Mouse (Mus musculus): ENCODE measurements around the gene Plk3. TPM values are rescaled to one million over a fixed set of nuclear protein-coding genes. Genes with fewer than 3 reads are reported as not detected.
A peak's percentile ranks its signal among the peaks of the same experiment; 100 is the strongest.

The Plk3 gene
- polyA plus RNA-seq, 1 experiment from 2014 or later = 3.8 TPM

- Histone ChIP-seq H3K27ac (ENCODE audit: low read length) (peak overlapping the region; percentile 66), H3K9ac (replicated peaks; ENCODE audit: low read depth, low read length) (no peak overlapping the region), H3K27me3 (ENCODE audit: control insufficient read depth, insufficient read depth, low read length) (no peaks in the 10 kb centered on the region), H3K36me3 (ENCODE audit: control insufficient read depth, insufficient read depth, low read length) (peaks cover under 1% of the 10 kb centered on the region; the same call in 1 of the 2 replicates), H3K4me2 (replicated peaks; ENCODE audit: low read depth, low read length) (no peak overlapping the region), H3K9me3 (ENCODE audit: control insufficient read depth, low read depth, low read length) (no peaks in the 10 kb centered on the region), H3K4me1 (ENCODE audit: control insufficient read depth, insufficient read depth, low read length) (peaks cover 16% of the 10 kb centered on the region), H3K4me3 (ENCODE audit: low read depth, low read length) (no peak overlapping the region)
- no peak for ATAC-seq (ENCODE audit: insufficient number of reproducible peaks, insufficient read depth, low FRiP score, low read depth)
- WGBS = 58% methylated on average over 3 of the region's 3 CpGs
These were observed 39.0 kb downstream of the Plk3 start for GRCm38 (mm10) chr4:117094626-117095361.

- Histone ChIP-seq H3K9ac (replicated peaks; ENCODE audit: low read depth, low read length) (no peak overlapping the region), H3K27me3 (ENCODE audit: control insufficient read depth, insufficient read depth, low read length) (no peaks in the 10 kb centered on the region), H3K27ac (ENCODE audit: low read length) (no peak overlapping the region; the same call in 1 of the 2 replicates), H3K4me1 (ENCODE audit: control insufficient read depth, insufficient read depth, low read length) (peaks cover 8% of the 10 kb centered on the region), H3K36me3 (ENCODE audit: control insufficient read depth, insufficient read depth, low read length) (peaks cover 10% of the 10 kb centered on the region), H3K9me3 (ENCODE audit: control insufficient read depth, low read depth, low read length) (no peaks in the 10 kb centered on the region), H3K4me2 (replicated peaks; ENCODE audit: low read depth, low read length) (no peak overlapping the region), H3K4me3 (ENCODE audit: low read depth, low read length) (no peak overlapping the region)
- ATAC-seq (ENCODE audit: insufficient number of reproducible peaks, insufficient read depth, low FRiP score, low read depth) = no peak
- 63% methylated on average over 7 of the region's 7 CpGs for WGBS
These were observed 43.2 kb downstream of the Plk3 start for GRCm38 (mm10) chr4:117090586-117090985.

- WGBS = 85% methylated on average over 7 of the region's 7 CpGs
- Histone ChIP-seq H3K4me3 (ENCODE audit: low read depth, low read length) (no peak overlapping the region), H3K9me3 (ENCODE audit: control insufficient read depth, low read depth, low read length) (no peaks in the 10 kb centered on the region), H3K36me3 (ENCODE audit: control insufficient read depth, insufficient read depth, low read length) (peaks cover 14% of the 10 kb centered on the region), H3K27me3 (ENCODE audit: control insufficient read depth, insufficient read depth, low read length) (no peaks in the 10 kb centered on the region), H3K27ac (ENCODE audit: low read length) (no peak overlapping the region), H3K9ac (replicated peaks; ENCODE audit: low read depth, low read length) (no peak overlapping the region), H3K4me1 (ENCODE audit: control insufficient read depth, insufficient read depth, low read length) (peaks cover 8% of the 10 kb centered on the region; the same call in 1 of the 2 replicates), H3K4me2 (replicated peaks; ENCODE audit: low read depth, low read length) (no peak overlapping the region)
- no peak for ATAC-seq (ENCODE audit: insufficient number of reproducible peaks, insufficient read depth, low FRiP score, low read depth)
These were observed 45.7 kb downstream of the Plk3 start for GRCm38 (mm10) chr4:117087948-117088640.

Small RNAs within 50 kb of the gene (microRNA-seq; reads per million reads assigned to microRNA genes)
- not detected for gene Gm22398

Other genes with a start within 250 kb of the Plk3 start
- gene Urod, start 139.6 kb downstream of the Plk3 start, polyA plus RNA-seq (2014; fragmentation: Nextera tagmentation; extraction: Ambion mirVana) = 76.1 and 85.2 TPM in 2 replicates
- gene Hectd3, start 138.6 kb downstream of the Plk3 start, polyA plus RNA-seq (2014; fragmentation: Nextera tagmentation; extraction: Ambion mirVana) = 5.6 and 5.9 TPM in 2 replicates
- 43.7 and 47.4 TPM in 2 replicates for gene Eif2b3, start 114.6 kb downstream of the Plk3 start, polyA plus RNA-seq (2014; fragmentation: Nextera tagmentation; extraction: Ambion mirVana)
- 8.2 and 9.8 TPM in 2 replicates for gene Ptch2, start 37.9 kb downstream of the Plk3 start, polyA plus RNA-seq (2014; fragmentation: Nextera tagmentation; extraction: Ambion mirVana)
- gene Btbd19, start 8.2 kb downstream of the Plk3 start, polyA plus RNA-seq (2014; fragmentation: Nextera tagmentation; extraction: Ambion mirVana) = 6.7 and 8.5 TPM in 2 replicates
- gene Tctex1d4, start 7.2 kb downstream of the Plk3 start, polyA plus RNA-seq (2014; fragmentation: Nextera tagmentation; extraction: Ambion mirVana) = not detected in 2 replicates
- 1,401 and 1,488 TPM in 2 replicates for gene Rps8, start 22.3 kb upstream of the Plk3 start, polyA plus RNA-seq (2014; fragmentation: Nextera tagmentation; extraction: Ambion mirVana)
- gene Kif2c, start 48.7 kb upstream of the Plk3 start, polyA plus RNA-seq (2014; fragmentation: Nextera tagmentation; extraction: Ambion mirVana) = 54.5 and 55.0 TPM in 2 replicates
- 18.9 and 19.4 TPM in 2 replicates for gene Tmem53, start 118.0 kb upstream of the Plk3 start, polyA plus RNA-seq (2014; fragmentation: Nextera tagmentation; extraction: Ambion mirVana)
- gene Armh1, start 118.2 kb upstream of the Plk3 start, polyA plus RNA-seq (2014; fragmentation: Nextera tagmentation; extraction: Ambion mirVana) = 0.30 and 1.3 TPM in 2 replicates

All from stomach, embryonic 14.5 days (tissue).